Mouse (Mus musculus) left cerebral cortex, adult 9 months (tissue): Measurements from ENCODE around the gene Iqsec3.

Experiments
- DNase-seq, 2 experiments: peaks; one replicate each; pipeline ENCODE4 v3.0.0; 2022; ENCODE audit warnings: low spot score in 2 of 2

Gene Iqsec3

GRCm38 (mm10) chr6:121454549-121455494 lies 18.7 kb downstream of the Iqsec3 start:
- no peak for DNase-seq

DNA sequence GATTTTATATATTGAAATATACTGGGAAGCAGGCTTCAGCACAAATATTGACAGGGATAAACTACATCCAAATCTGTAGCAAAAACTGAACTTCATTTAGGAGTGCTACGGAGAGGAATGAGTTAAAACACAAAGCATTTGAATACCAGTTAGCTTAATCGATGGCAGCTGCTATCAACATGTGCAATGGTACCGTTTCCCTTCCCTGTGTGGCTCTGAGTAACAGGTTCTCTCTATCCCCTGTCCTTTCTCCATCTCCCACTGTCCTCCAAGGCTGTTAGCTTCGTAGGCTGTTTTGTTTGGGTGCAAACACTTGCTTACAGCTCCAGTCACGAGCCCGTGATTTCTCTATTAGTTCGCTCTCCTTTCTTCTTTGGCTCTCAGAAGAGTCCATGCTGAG lies 19.7 kb downstream of the Iqsec3 start:
- no peak for DNase-seq

GRCm38 (mm10) chr6:121451703-121452102 lies 21.8 kb downstream of the Iqsec3 start:
- DNase-seq = no peak

DNA sequence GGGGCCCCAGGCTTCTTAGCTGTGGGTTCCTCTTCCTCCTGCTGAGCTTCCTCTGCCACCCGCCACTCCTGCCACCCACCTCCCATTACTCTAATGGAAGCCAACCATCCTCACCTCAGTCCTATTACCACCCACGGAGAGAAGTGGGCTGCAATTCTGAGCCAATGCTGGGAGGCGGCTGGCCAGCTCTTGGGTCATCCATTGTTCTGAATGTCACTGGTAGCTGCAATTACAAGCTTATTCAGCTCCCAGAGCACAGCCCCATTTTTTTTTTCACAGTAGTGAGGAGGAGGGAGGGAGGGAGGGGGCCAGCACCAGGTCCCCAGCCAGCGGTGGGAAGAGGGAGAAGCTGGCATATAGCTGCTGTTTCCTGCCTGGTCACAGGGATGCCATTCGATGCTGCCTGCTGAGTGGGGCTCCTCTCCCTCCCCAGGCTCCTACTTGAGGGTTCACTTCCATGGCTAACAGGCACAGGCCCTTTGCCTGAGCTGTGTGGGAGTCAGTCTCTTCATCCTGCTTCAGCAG lies 32.7 kb downstream of the Iqsec3 start:
- DNase-seq = no peak

DNA sequence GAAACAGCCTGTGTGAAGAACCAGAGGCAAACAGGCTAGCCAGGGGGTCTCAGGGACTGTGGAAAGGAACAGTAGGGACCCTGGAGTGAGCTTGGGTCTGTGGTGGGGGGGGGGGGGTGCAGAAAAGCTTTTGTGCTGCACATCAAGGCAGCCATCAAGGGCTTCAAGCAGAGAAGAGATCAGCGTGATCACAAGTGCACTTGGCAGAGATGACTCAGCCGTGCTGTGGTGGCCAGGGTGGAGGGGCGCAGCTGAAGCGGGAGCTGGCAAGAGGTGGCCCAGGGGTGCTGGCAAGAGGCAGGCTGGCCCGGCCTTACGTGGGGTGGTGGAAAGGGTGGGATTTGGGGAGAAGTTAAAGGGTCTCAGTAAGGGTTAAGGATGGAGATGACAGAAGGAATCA lies 48.6 kb downstream of the Iqsec3 start:
- no peak for DNase-seq

- DNase-seq = no peak
Measured at GRCm38 (mm10) chr6:121424403-121424802, 49.1 kb downstream of the Iqsec3 start.

DNA sequence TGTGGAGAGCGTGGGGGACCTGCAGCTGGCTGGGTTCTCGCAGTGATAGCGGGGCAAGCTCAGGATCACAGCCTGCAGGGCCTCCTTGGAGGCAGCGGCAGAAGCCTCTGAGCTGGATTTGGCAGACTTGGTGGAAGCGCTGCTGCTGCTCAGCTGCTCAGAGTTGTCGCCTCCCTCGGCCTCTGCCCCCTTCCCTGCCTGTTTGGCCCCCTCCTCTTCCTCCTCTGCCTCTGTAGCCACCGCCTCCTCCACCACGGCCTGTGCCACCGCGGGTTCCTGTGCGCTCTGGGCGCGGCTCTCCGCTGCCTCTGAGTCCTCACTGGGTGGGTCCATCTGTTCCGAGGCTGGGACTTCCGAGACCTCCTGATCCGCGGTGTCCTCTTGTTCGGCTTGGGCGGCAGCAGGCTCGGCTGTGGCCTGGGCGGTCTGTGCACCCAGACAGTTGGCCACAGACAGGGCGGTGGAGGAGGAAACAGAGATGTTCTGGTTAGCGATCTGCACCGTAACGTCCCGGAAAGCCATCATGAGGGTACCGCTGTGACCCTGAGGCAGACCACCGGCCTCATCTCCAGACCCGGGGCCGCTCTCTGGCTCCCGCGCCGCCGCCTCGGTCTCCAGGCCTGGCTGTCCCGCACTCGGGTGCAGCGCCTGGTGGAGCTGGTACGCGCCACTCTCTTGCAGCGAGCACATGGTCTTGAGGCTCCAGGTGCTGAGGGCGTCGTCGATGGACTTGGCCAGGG lies 60.8 kb downstream of the Iqsec3 start:
- DNase-seq = no peak

DNA sequence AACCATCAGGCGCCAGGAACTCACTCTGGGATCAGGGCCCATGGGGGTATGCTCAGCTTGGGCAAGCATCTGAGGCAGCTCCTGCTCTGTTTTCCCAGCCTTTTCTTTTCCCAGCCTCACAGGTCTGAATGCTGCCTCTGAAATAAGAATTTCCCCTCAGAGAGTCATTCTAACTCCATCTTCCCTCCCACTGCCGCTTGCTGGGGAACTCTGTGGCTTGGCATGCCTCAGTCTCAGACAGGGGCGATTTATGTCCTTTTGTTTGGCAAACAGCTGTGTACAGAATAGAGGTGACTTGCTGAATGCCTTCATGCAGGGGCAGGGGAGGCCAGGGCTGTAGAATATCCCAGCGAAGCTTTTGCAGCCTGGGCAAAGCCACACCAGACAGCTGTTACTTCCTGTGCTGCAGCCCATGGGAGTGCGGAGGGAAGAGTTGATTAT lies 65.9 kb downstream of the Iqsec3 start:
- no peak for DNase-seq

DNA sequence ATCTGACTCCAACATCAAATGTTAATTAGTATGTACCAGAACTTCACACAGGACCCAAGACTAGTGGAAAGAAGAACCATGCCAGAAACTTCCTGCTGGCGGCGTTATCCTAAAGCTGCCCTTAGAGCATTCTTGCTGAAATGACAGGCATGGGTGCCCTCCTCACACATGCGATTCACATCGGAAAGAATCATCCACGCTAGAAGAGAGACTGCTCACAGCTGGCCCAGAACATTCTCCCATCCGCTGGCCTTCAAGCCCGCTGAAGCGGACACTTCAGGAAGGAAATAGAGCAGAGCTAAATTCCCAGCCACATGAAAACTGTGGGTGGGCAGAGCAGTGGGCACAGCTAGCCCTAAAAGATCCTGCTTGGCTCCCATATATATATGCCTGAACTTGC lies 68.2 kb downstream of the Iqsec3 start:
- DNase-seq = no peak

DNA sequence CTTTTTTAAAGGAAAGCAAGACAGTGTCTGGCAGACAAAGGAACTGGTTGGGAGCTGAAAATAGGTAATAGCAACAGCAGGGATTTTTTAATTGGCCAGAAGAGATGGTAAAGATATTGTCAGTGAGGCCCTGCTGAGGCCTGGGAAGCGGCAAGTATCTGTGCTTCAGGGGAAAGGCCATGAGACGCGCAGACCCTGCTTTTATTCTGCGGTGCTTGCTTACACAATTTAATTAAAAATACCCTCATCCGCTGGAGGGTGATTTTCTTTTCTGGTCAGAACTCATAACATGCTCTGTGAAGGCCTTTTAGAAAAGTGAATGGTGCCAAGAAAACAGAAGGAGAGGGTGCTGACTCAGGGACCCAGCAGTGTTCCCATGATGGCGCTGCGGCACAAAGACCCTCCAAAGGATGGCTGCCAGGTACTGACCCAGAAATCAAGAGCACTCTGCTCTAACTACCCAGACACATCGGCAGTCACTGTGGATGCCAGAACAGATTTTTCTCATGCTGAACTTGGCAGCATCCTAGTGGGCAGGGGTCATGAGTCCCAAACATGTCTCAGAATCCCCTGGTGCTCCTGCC lies 70.7 kb downstream of the Iqsec3 start:
- no peak for DNase-seq

- no peak for DNase-seq
Measured at GRCm38 (mm10) chr6:121401826-121402660, 71.4 kb downstream of the Iqsec3 start.

- no peak for DNase-seq
Measured at GRCm38 (mm10) chr6:121401140-121401539, 72.3 kb downstream of the Iqsec3 start.

DNA sequence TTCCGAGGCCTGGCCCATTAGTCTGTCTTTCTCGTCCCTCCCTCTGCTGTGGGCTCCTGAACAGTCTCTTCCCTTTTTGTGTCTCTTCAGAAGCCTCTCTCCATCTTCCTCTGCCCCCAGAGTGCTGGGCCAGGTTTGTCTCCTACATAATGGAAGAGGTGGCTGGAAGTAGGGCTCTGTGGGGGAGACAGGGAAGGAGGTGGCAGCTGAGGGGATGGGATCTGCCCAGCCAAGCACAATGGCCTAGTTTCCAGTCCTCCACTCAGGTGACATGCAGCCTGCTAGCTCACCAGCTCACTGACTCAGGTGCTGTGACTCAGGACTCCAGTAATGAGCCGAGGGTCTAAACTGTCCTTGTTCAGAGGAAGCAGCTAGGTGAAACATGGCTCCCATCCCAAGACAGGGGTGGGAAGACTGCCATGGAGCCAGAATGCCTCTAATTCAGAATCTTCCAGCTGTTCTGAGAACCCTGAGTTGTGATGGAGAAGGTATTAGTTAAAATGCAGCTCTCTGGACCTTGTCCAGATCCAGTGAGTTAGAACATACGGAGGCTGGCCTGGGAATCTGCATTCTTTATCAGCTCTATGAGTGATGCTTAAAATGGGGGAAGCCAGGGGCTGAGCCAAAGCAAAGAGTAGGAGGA lies 80.7 kb downstream of the Iqsec3 start:
- DNase-seq = peak in 1 of 2 experiments; percentile 73

- no peak for DNase-seq
Measured at GRCm38 (mm10) chr6:121385397-121385796, 88.1 kb downstream of the Iqsec3 start.

DNA sequence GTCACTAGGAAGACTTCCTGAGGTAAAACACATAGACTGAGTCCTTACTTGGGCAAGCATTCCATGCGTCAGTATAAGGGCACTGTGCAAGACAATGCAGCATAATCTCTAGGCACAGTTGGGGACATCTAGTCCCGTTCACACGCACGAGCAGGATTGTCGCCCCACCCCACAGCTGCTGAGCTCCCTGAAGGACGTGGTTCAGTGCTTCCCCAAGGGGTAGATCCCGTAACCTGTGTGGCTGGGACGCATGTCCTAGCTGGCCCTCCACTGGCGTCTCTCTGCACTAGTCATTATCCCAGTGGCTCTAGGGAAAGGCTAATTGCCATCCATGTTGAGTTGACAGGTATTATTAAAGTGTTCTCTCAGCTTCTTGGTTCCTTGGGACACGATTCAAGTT lies 91.4 kb downstream of the Iqsec3 start:
- DNase-seq = no peak

GRCm38 (mm10) chr6:121380576-121380975 lies 92.9 kb downstream of the Iqsec3 start:
- DNase-seq = no peak

GRCm38 (mm10) chr6:121378256-121378655 lies 95.2 kb downstream of the Iqsec3 start:
- DNase-seq = no peak

DNA sequence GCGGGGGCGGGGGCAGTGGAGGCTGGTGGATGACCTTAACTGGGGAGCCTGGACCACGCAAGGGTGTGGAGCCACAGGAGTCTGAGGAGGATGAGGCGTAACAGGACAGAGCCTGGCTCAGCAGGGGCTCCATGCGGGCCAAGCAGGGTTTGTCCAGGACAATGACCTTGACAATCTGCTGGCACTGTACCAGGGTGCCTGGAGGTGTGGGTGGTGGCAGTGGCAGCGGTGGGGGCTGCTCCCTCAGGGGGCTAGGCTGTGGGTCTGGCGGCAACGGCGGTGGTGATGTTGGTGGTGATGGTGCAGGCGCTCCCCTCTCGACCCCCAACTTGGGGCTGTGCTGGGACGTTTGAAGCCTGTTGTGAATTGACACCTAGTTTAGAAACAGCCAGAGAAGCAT lies 97.3 kb downstream of the Iqsec3 start:
- no peak for DNase-seq

DNA sequence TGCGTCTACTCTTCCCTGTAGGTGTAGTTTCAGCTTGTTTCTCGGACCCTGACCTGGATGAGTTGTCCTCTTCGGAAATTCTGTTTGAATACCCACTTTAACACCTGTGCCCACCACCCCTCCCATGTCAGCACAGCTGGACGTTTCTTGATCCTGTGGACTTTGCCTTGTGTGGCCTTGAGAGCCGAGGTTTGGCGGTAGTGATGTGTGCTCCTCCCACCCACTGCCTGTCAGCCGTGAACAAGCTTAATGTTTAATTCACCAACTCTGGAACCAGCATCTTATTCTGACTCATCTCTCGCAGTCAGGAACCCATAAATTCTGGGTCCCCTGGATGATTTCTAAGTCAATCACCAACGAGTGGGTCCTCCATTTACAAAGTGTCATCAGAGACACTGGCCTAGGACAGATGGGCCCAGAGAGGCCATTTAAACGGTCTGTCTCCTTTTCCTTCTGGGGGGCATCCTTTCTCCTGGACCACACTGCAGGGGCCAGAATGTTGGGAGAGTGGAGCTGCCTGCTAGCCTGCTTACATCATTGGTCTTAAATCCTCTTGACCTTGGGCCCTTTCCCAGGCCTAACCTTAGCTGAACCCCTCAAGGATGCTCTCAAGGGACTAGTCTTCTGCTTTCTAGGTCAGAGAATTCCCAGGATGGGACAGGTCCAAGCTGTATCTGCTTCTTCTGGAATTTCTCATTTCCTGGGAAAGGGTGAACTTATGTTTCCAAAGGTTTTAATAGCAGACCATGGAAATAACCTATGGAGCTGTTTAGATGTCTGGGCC lies 102.1 kb downstream of the Iqsec3 start:
- DNase-seq = peak in 1 of 2 experiments; percentile 21

DNA sequence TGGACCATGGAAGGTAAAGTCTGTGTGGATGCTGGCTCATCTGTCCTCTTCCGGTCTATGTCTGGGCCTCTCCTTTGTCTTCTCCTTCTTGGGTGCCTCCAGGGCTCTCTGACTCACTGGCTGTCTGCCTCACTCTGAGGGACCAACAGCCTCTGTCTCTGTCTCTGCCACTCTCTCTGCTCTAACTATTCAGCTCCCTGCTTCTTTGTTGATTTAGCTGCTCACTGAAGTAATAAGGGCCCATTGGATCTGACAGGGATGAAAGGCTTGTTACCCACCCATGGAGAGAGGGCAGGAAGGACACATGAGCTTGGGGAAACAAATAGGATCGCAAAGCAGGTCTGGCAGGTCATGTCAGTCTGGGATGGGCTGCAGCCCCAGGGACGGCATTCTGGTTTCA lies 106.4 kb downstream of the Iqsec3 start:
- DNase-seq = no peak
